Mouse (Mus musculus): ENCODE measurements around the gene Gatc. TPM values are rescaled to one million over a fixed set of nuclear protein-coding genes. Genes with fewer than 3 reads are reported as not detected.

The Gatc gene
- polyA plus RNA-seq, 1 experiment from 2014 or later = 24.6 TPM

DNA sequence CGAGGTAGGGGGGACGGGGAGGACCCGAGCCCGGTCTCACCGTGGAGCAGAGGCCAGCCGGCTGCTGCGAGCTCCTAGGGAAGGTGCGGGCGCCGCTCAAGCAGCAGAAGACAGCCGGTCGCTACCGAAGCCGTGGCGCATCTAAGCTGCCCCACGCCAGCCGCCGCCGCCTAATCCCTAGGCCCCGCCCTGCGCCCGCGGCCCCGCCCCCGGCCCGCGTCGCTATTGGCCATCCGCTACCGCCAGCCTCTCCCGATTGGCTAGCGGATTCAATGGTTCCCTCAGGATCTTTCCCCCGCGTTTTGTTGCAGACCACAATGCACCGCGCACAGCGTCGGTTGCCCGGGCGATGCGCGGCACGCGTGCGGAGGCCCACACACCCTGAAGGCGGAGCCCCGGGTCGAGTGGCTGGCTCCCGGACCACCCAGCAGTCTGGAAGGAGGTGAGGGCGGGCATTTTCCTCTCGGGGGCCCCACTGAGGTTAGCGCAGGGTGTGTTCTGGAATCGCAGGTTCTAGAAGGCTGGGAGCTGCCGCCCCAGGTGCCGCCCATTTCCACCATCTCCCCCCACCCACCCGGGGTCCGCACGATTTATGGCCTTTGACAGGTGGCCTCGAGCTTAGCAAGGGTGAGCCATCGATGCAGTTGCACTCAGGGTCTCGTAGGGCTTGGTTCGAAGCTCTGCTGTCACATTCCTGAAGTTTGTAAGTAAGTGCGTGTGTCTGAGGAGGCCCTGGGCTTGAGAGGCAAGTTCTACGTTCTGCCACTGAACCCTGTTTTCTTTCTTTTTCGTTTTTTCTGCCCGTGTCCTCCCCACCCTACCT, 40.0 kb downstream of the Gatc start, which contains the start of gene Dynll1:
Gene Dynll1 (minus strand): TSS at position 208 of the 823 bp plus-strand sequence.
- ATAC-seq (replicated peaks; ENCODE audit: extremely low read depth, insufficient read depth, low FRiP score) = peak; percentile 97
- Histone ChIP-seq H3K27ac (ENCODE audit: low read length) (peak within 1 kb of the TSS; percentile 92), H3K9ac (ENCODE audit: low read length) (peak within 1 kb of the TSS; percentile 90), H3K27me3 (ENCODE audit: control insufficient read depth, insufficient read depth, low read length) (no peaks in the 10 kb centered on the region), H3K4me2 (ENCODE audit: low read depth, low read length) (peak within 1 kb of the TSS; percentile 93), H3K4me1 (ENCODE audit: control insufficient read depth, insufficient read depth, low read length) (peaks cover 24% of the 10 kb centered on the region), H3K4me3 (ENCODE audit: low read length) (peak within 1 kb of the TSS; percentile 88), H3K36me3 (ENCODE audit: control insufficient read depth, insufficient read depth) (peaks cover 25% of the 10 kb centered on the region), H3K9me3 (replicated peaks; ENCODE audit: control insufficient read depth, low read length) (no peaks in the 10 kb centered on the region)
- WGBS = under 1% methylated on average over 66 of the region's 66 CpGs

DNA sequence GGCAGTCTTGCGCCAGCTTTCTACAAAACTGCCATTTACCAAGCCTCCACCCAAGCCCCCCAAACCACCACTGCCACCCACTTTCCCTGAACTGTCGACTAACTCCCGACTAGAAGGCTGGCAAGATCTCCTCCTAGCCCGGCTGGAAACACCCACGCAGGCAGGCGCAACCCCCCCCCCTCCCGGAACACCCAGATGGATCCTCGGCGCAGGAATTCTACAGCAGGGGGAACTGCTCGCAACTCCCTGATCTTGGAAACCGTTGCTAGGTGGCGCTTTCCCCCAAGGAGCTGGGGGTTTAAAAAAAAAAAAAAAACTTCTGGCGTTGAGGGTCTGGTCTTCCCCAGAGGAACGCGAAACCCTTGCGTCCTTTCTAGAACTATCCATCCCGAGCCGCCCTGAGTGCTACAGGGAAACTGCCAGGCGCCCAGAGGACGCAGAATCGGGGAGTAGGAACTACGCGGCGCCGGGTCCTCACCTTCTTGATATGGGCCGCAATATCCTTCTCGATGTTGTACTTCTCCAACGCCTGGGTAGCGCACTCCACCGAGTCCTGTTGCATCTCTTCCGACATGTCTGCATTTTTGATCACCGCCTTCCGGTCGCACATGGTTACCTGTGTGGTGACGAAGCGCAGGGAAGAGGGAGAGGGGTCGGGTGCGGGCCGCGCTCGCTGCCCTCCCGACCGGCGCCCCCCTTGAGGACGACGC, 40.8 kb downstream of the Gatc start:
- peak; percentile 16 for ATAC-seq (replicated peaks; ENCODE audit: extremely low read depth, insufficient read depth, low FRiP score)
- under 1% methylated on average over 45 of the region's 46 CpGs for WGBS

DNA sequence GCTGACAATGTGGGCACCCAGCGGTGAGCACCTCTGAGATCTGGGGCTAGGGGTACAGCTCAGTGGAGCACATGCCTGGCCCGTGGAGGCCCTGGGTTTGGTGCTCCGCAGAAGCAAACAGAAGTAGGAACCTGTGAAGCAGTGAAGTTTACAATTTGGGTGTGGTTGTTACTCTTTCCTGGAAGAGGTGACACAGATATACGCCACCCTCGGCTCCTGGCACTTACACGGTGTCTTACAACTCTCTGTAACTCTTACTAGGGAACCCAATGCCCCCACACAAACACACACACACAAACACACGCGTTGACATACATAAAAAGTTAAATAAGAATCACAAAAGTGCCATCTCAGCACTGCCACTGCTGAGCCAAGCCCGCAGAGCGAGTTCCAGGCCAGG, 44.6 kb downstream of the Gatc start:
- H3K27ac ChIP-seq (ENCODE audit: low read length) = no peak overlapping the region
- H3K4me3 ChIP-seq (ENCODE audit: low read length) = no peak overlapping the region
- H3K9ac ChIP-seq (ENCODE audit: low read length) = no peak overlapping the region
- no peak overlapping the region for H3K4me2 ChIP-seq (ENCODE audit: low read depth, low read length)
- peaks cover 39% of the 10 kb centered on the region for H3K36me3 ChIP-seq (ENCODE audit: control insufficient read depth, insufficient read depth)
- ATAC-seq (replicated peaks; ENCODE audit: extremely low read depth, insufficient read depth, low FRiP score) = no peak
- no peaks in the 10 kb centered on the region for H3K27me3 ChIP-seq (ENCODE audit: control insufficient read depth, insufficient read depth, low read length)
- WGBS = 79% methylated on average over 10 of the region's 10 CpGs
- no peaks in the 10 kb centered on the region for H3K9me3 ChIP-seq (replicated peaks; ENCODE audit: control insufficient read depth, low read length)
- H3K4me1 ChIP-seq (ENCODE audit: control insufficient read depth, insufficient read depth, low read length) = peaks cover 20% of the 10 kb centered on the region

More for the DNA sequence above, 40.8 kb downstream of the Gatc start:
- Histone ChIP-seq H3K4me3 (ENCODE audit: low read length) (peak overlapping the region; percentile 88), H3K27me3 (ENCODE audit: control insufficient read depth, insufficient read depth, low read length) (no peaks in the 10 kb centered on the region), H3K9ac (ENCODE audit: low read length) (peak overlapping the region; percentile 90), H3K27ac (ENCODE audit: low read length) (peak overlapping the region; percentile 92), H3K4me2 (ENCODE audit: low read depth, low read length) (peak overlapping the region; percentile 79), H3K4me1 (ENCODE audit: control insufficient read depth, insufficient read depth, low read length) (peaks cover 24% of the 10 kb centered on the region), H3K36me3 (ENCODE audit: control insufficient read depth, insufficient read depth) (peaks cover 32% of the 10 kb centered on the region), H3K9me3 (replicated peaks; ENCODE audit: control insufficient read depth, low read length) (no peaks in the 10 kb centered on the region)

DNA sequence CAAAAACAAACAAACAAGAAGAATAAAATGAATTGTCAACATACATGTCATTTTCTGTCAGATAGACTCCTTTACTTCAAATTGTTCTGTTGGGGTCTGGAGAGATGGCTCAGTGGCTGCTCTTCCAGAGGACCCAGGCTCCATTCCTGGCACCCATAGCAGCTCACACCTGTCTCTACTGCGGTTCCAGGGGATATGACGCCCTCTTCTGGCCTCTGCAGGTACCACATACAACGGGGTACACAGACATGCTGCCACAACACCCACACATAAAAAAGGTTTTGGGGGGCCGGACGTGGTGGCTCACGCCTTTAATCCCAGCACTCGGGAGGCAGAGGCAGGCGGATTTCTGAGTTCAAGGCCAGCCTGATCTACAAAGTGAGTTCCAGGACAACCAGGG, 46.8 kb downstream of the Gatc start:
- no peaks in the 10 kb centered on the region for H3K27me3 ChIP-seq (ENCODE audit: control insufficient read depth, insufficient read depth, low read length)
- no peak overlapping the region for H3K4me3 ChIP-seq (ENCODE audit: low read length)
- no peak overlapping the region for H3K4me2 ChIP-seq (ENCODE audit: low read depth, low read length)
- no peak overlapping the region for H3K27ac ChIP-seq (ENCODE audit: low read length)
- 86% methylated on average over 8 of the region's 8 CpGs for WGBS
- peaks cover 16% of the 10 kb centered on the region for H3K4me1 ChIP-seq (ENCODE audit: control insufficient read depth, insufficient read depth, low read length)
- peaks cover 47% of the 10 kb centered on the region for H3K36me3 ChIP-seq (ENCODE audit: control insufficient read depth, insufficient read depth)
- no peaks in the 10 kb centered on the region for H3K9me3 ChIP-seq (replicated peaks; ENCODE audit: control insufficient read depth, low read length)
- no peak overlapping the region for H3K9ac ChIP-seq (ENCODE audit: low read length)
- no peak for ATAC-seq (replicated peaks; ENCODE audit: extremely low read depth, insufficient read depth, low FRiP score)

DNA sequence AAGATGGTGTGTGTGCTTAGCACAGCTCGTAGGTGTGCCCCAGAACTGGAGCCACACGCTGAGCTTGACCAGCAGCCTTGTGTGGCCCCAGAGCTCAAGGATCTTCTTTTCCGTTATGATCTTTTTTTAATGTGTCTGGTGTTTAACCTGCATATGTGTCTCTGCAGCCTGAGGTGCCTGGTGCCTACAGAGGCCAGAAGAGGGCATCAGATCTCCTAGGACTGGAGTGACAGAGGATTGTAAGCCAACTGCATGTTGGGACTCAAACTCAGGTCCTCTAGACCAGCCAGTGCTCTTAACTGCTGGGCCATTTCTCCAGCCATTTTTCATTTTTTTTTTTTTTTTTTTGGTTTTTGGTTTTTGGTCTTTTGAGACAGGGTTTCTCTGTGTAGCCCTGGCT, 56.2 kb downstream of the Gatc start:
- 94% methylated on average over 3 of the region's 3 CpGs for WGBS
- H3K4me2 ChIP-seq (ENCODE audit: low read depth, low read length) = no peak overlapping the region
- no peaks in the 10 kb centered on the region for H3K27me3 ChIP-seq (ENCODE audit: control insufficient read depth, insufficient read depth, low read length)
- no peak for ATAC-seq (replicated peaks; ENCODE audit: extremely low read depth, insufficient read depth, low FRiP score)
- peaks cover 10% of the 10 kb centered on the region for H3K4me1 ChIP-seq (ENCODE audit: control insufficient read depth, insufficient read depth, low read length)
- no peak overlapping the region for H3K27ac ChIP-seq (ENCODE audit: low read length)
- no peaks in the 10 kb centered on the region for H3K9me3 ChIP-seq (replicated peaks; ENCODE audit: control insufficient read depth, low read length)
- H3K9ac ChIP-seq (ENCODE audit: low read length) = no peak overlapping the region
- H3K36me3 ChIP-seq (ENCODE audit: control insufficient read depth, insufficient read depth) = peaks cover 26% of the 10 kb centered on the region
- H3K4me3 ChIP-seq (ENCODE audit: low read length) = no peak overlapping the region

Other genes starting within 250 kb of the Gatc start
- 9.2 and 14.9 TPM in 2 replicates for gene Gm10401, start 242.9 kb downstream of the Gatc start, polyA plus RNA-seq (2015; fragmentation: Nextera tagmentation; extraction: Ambion mirVana)
- gene Acads, start 221.8 kb downstream of the Gatc start, polyA plus RNA-seq (2015; fragmentation: Nextera tagmentation; extraction: Ambion mirVana) = 140 and 143 TPM in 2 replicates
- 20.7 and 22.6 TPM in 2 replicates for gene Unc119b, start 206.2 kb downstream of the Gatc start, polyA plus RNA-seq (2015; fragmentation: Nextera tagmentation; extraction: Ambion mirVana)
- 50.7 and 55.8 TPM in 2 replicates for gene Mlec, start 183.0 kb downstream of the Gatc start, polyA plus RNA-seq (2015; fragmentation: Nextera tagmentation; extraction: Ambion mirVana)
- 0.51 and 1.1 TPM in 2 replicates for gene Cabp1, start 146.8 kb downstream of the Gatc start, polyA plus RNA-seq (2015; fragmentation: Nextera tagmentation; extraction: Ambion mirVana)
- gene Pop5, start 105.3 kb downstream of the Gatc start, polyA plus RNA-seq (2015; fragmentation: Nextera tagmentation; extraction: Ambion mirVana) = 70.5 and 76.5 TPM in 2 replicates
- 126 and 133 TPM in 2 replicates for gene Rnf10, start 68.3 kb downstream of the Gatc start, polyA plus RNA-seq (2015; fragmentation: Nextera tagmentation; extraction: Ambion mirVana)
- gene Coq5, start 61.5 kb downstream of the Gatc start, polyA plus RNA-seq (2015; fragmentation: Nextera tagmentation; extraction: Ambion mirVana) = 91.0 and 95.7 TPM in 2 replicates
- 1,055 and 1,099 TPM in 2 replicates for gene Dynll1, start 40.2 kb downstream of the Gatc start, polyA plus RNA-seq (2015; fragmentation: Nextera tagmentation; extraction: Ambion mirVana)
- 94.3 and 131 TPM in 2 replicates for gene Srsf9, start 14.0 kb downstream of the Gatc start, polyA plus RNA-seq (2015; fragmentation: Nextera tagmentation; extraction: Ambion mirVana)
- 39.2 and 40.2 TPM in 2 replicates for gene Triap1, start within 50 bp of the Gatc start, polyA plus RNA-seq (2015; fragmentation: Nextera tagmentation; extraction: Ambion mirVana)
- 1,358 and 1,596 TPM in 2 replicates for gene Cox6a1, start 7.8 kb upstream of the Gatc start, polyA plus RNA-seq (2015; fragmentation: Nextera tagmentation; extraction: Ambion mirVana)
- 1.1 and 1.8 TPM in 2 replicates for gene Msi1, start 88.4 kb upstream of the Gatc start, polyA plus RNA-seq (2015; fragmentation: Nextera tagmentation; extraction: Ambion mirVana)
- 0.46 and 0.92 TPM in 2 replicates for gene Pla2g1b, start 125.1 kb upstream of the Gatc start, polyA plus RNA-seq (2015; fragmentation: Nextera tagmentation; extraction: Ambion mirVana)
- 18.7 and 24.0 TPM in 2 replicates for gene Sirt4, start 143.5 kb upstream of the Gatc start, polyA plus RNA-seq (2015; fragmentation: Nextera tagmentation; extraction: Ambion mirVana)
- gene Pxn, start 165.5 kb upstream of the Gatc start, polyA plus RNA-seq (2015; fragmentation: Nextera tagmentation; extraction: Ambion mirVana) = 39.1 and 40.6 TPM in 2 replicates
- gene Rplp0, start 218.3 kb upstream of the Gatc start, polyA plus RNA-seq (2015; fragmentation: Nextera tagmentation; extraction: Ambion mirVana) = 1,003 and 1,029 TPM in 2 replicates
- 20.9 and 27.6 TPM in 2 replicates for gene Gcn1l1, start 224.1 kb upstream of the Gatc start, polyA plus RNA-seq (2015; fragmentation: Nextera tagmentation; extraction: Ambion mirVana)